Mouse (Mus musculus) liver, postnatal 0 days (tissue): ENCODE results near the gene Dmrta2.

Source experiments
- CTCF ChIP-seq: sonication (generic); IDR thresholded peaks from 2 replicates; pipeline ENCODE4 v1.5.1; 2016; ENCODE audit warnings: antibody characterized with exemption, low read depth
- EP300 ChIP-seq: IDR thresholded peaks from 2 replicates; pipeline ENCODE4 v1.6.1; 2016; ENCODE audit warnings: antibody characterized with exemption, low read depth, mild to moderate bottlenecking

DNA sequence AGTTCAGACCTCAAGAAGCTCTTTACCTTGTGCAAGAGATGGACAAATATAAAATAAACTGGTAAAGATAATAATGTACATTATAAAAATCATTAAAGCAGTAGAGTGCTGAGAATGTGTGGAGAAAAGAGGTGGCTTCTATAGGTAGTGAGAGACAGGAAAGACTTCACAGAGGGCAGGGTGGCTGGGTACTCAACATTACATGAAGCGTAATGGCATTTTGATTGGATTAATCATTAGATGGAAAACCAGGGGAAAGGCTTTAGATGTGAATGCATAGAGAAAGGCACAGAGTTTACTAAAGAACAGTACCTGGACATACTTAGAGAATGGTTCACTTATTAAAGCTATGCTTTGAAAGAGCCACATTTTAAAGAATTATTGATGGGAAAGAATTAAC is 48.8 kb upstream of the Dmrta2 start:
- TF ChIP-seq CTCF (no peak), EP300 (no peak)
